Mouse (Mus musculus) liver, adult 2 months (tissue): ENCODE data around the gene Tmem130. TPM values are rescaled to one million over a fixed set of nuclear protein-coding genes. Genes with fewer than 3 reads are reported as not detected.
A peak's percentile ranks its signal among the peaks of the same experiment; 100 is the strongest.

ENCODE experiments used
- DNase-seq: peaks from one replicate; pipeline ENCODE4 v3.0.0-alpha.2; 2011; ENCODE audit warnings: low read depth, low spot score; ENCODE audit errors: extremely low read depth
- H3K27ac ChIP-seq: fragments of 200-500 bp; replicated peaks from 2 replicates; pipeline ENCODE4 v1.5.1; 2012; ENCODE audit warnings: low read depth, mild to moderate bottlenecking, control low read depth, inconsistent platforms, low read length; ENCODE audit not compliant: insufficient read depth
- H3K27me3 ChIP-seq: fragments of 200-500 bp; 2 replicates; pipeline ENCODE4 v1.6.1; 2012; ENCODE audit warnings: mild to moderate bottlenecking, moderate library complexity, low read length, inconsistent platforms; ENCODE audit not compliant: control insufficient read depth, insufficient read depth
- H3K36me3 ChIP-seq: fragments of 200-500 bp; 2 replicates; pipeline ENCODE4 v1.6.1; 2012; ENCODE audit warnings: low read length, inconsistent platforms; ENCODE audit not compliant: control insufficient read depth, insufficient read depth
- H3K4me1 ChIP-seq: fragments of 200-500 bp; 2 replicates; pipeline ENCODE4 v1.6.1; 2011; ENCODE audit warnings: low read length; ENCODE audit not compliant: control insufficient read depth, insufficient read depth
- H3K4me3 ChIP-seq: fragments of 200-500 bp; 2 replicates; pipeline ENCODE4 v1.5.1; 2011; ENCODE audit warnings: low read depth, mild to moderate bottlenecking, control low read depth, low read length, moderate library complexity; ENCODE audit not compliant: insufficient read depth
- H3K79me2 ChIP-seq: fragments of 200-500 bp; 2 replicates; pipeline ENCODE4 v1.6.1; 2012; ENCODE audit warnings: inconsistent platforms, mild to moderate bottlenecking, low read length, moderate library complexity; ENCODE audit not compliant: control insufficient read depth, insufficient read depth
- H3K9ac ChIP-seq: fragments of 200-500 bp; 2 replicates; pipeline ENCODE4 v1.6.1; 2012; ENCODE audit warnings: low read depth, mild to moderate bottlenecking, control low read depth, inconsistent platforms, low read length
- CTCF ChIP-seq: fragments of 200-500 bp; IDR thresholded peaks from 2 replicates; pipeline ENCODE4 v1.5.1; 2011; ENCODE audit warnings: low read depth, low read length, control low read depth
- POLR2A ChIP-seq: fragments of 200-500 bp; IDR thresholded peaks from 2 replicates; pipeline ENCODE4 v1.6.1; 2011; ENCODE audit warnings: low read length, control low read depth; ENCODE audit not compliant: insufficient read depth; ENCODE audit errors: extremely low read depth
- WGBS: fragments of 180-500 bp; shearing (Covaris S2); methylation state at CpG from one replicate; pipeline ENCODE4 v1.1.7; 2018; 5-methylcytosine and 5-hydroxymethylcytosine counted together
- polyA plus RNA-seq: library from polyadenylated mRNA; depleted of rRNA; stranded (reverse); fragments of >200 nt; gene quantifications from 2 replicates; pipeline ENCODE4 v1.2.3, GENCODE M21; 2012
- total RNA-seq: library from RNA; depleted of rRNA; stranded (reverse); fragments of >200 nt; gene quantifications from 2 replicates; pipeline ENCODE4 v1.2.3, GENCODE M21; 2014

Tmem130 gene
- total and polyA plus RNA-seq, 2 experiments: 0.04 TPM; not detected in 1

GRCm38 (mm10) chr5:144766646-144767045 lies 5.0 kb upstream of the Tmem130 start:
- H3K36me3 ChIP-seq: no peaks in the 10 kb centered on the region; the same call in 1 of the 2 replicates
- peaks cover 13% of the 10 kb centered on the region; the same call in 1 of the 2 replicates for H3K79me2 ChIP-seq
- DNase-seq: no peak
- H3K27ac ChIP-seq: no peak overlapping the region
- TF ChIP-seq POLR2A (no peak), CTCF (no peak)
- WGBS: 87% methylated on average over 11 of the region's 11 CpGs
- no peaks in the 10 kb centered on the region for H3K27me3 ChIP-seq
- H3K4me1 ChIP-seq: peaks cover 5% of the 10 kb centered on the region; the same call in 1 of the 2 replicates
- H3K4me3 ChIP-seq: no peak overlapping the region
- H3K9ac ChIP-seq: no peak overlapping the region

DNA sequence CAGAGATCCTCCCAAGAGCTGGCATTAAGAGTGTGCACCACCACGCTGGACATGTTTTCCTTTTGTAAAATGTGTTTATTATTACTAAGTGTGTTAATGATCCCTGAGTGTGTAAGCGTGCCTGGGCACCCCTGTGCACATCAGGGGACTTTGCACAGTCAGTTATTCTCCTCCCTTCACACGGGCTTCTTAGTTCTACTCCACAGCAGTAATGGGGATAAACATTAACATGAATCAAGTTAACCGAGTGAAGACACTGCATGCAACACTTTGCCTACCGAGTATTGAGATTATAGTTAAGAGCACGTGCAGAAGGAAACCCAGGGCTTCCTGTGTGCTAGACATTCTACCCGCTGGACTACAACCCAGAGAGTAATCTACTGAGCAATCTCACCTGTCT lies 4.4 kb upstream of the Tmem130 start:
- H3K9ac ChIP-seq: no peak overlapping the region
- DNase-seq: no peak
- peaks cover 13% of the 10 kb centered on the region; the same call in 1 of the 2 replicates for H3K79me2 ChIP-seq
- no peaks in the 10 kb centered on the region for H3K36me3 ChIP-seq
- no peak for TF ChIP-seq POLR2A
- TF ChIP-seq CTCF: no peak
- WGBS: 56% methylated on average over 7 of the region's 7 CpGs
- peaks cover 5% of the 10 kb centered on the region; the same call in 1 of the 2 replicates for H3K4me1 ChIP-seq
- H3K27me3 ChIP-seq: peaks cover 5% of the 10 kb centered on the region; the same call in 1 of the 2 replicates
- no peak overlapping the region for H3K4me3 ChIP-seq
- H3K27ac ChIP-seq: no peak overlapping the region

DNA sequence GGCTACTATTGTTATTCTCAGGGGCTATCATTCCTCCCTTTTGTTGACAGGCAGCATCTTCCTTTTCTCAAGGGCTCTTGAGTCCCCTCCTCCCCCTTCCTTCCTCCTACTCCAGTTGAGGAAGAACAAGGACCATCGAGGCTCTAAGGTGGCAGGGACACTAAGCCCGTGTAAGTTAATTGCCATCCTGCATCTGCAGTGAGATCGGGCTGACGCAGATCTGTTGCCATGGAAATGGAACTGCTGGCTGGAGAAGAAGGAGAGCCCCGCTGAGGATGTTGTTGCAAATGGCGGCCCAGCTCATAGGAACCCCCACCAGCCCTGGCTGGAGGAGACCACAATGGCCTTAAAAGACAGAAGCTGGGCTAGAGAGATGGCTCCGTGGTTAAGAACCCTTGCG lies 3.2 kb downstream of the Tmem130 start:
- 48% methylated on average over 8 of the region's 8 CpGs for WGBS

DNA sequence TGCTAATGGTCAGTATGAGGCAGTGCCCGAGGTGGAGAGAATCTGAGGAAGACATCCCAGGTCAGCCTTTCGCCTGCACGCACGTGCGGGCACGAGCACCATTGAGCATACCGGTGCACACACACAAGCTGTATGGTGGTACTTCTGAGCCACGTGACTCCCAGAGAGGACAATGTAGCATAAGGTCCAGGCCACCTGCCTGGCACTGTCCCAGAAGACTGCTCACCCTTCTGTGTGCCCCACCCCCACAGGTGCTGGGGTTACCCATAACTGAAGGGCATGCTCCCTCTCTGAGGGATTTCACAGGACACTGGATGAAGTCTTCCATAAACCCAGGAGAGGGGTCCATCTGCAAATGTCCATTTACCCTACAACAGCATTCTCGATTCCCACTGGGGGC lies 4.2 kb downstream of the Tmem130 start:
- no peak overlapping the region for H3K27ac ChIP-seq
- no peak overlapping the region for H3K4me3 ChIP-seq
- WGBS: 87% methylated on average over 9 of the region's 9 CpGs
- no peak for DNase-seq
- H3K9ac ChIP-seq: no peak overlapping the region
- no peaks in the 10 kb centered on the region for H3K4me1 ChIP-seq
- peaks cover 7% of the 10 kb centered on the region; the same call in 1 of the 2 replicates for H3K27me3 ChIP-seq
- TF ChIP-seq CTCF (no peak), POLR2A (no peak)
- no peaks in the 10 kb centered on the region for H3K79me2 ChIP-seq
- H3K36me3 ChIP-seq: no peaks in the 10 kb centered on the region

More for the DNA sequence above, 3.2 kb downstream of the Tmem130 start:
- no peaks in the 10 kb centered on the region for H3K36me3 ChIP-seq
- no peaks in the 10 kb centered on the region for H3K4me1 ChIP-seq
- H3K79me2 ChIP-seq: no peaks in the 10 kb centered on the region
- no peak for DNase-seq
- peaks cover 7% of the 10 kb centered on the region; the same call in 1 of the 2 replicates for H3K27me3 ChIP-seq
- no peak overlapping the region for H3K4me3 ChIP-seq
- H3K27ac ChIP-seq: no peak overlapping the region
- TF ChIP-seq POLR2A (no peak), CTCF (no peak)
- no peak overlapping the region for H3K9ac ChIP-seq

DNA sequence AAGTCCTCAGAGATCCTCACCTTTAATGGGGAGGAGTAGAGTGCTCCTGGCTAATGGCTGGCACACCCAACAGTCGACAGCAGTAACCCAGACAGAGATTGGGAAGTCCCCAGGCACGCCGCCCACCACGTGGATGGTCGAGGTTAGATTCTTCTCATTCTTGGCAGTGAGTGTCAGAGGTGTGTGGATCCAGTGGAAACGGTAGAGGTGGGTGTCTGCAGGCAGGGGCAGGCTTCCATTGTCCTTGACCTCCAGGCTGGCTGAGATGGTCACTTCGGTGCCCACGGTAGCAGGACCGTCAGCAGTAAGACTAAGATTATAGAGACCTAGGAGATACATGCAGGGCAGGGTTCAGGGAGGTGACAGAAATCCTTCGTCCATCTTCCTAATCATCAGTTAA lies 6.4 kb downstream of the Tmem130 start:
- Histone ChIP-seq H3K36me3 (no peaks in the 10 kb centered on the region), H3K9ac (no peak overlapping the region), H3K27me3 (no peaks in the 10 kb centered on the region), H3K4me1 (no peaks in the 10 kb centered on the region), H3K27ac (no peak overlapping the region), H3K4me3 (no peak overlapping the region), H3K79me2 (no peaks in the 10 kb centered on the region)
- no peak for DNase-seq
- WGBS: 42% methylated on average over 10 of the region's 10 CpGs
- TF ChIP-seq POLR2A (no peak), CTCF (no peak)

- no peaks in the 10 kb centered on the region for H3K4me1 ChIP-seq
- no peaks in the 10 kb centered on the region for H3K27me3 ChIP-seq
- H3K27ac ChIP-seq: no peak overlapping the region
- no peaks in the 10 kb centered on the region for H3K79me2 ChIP-seq
- peak; percentile 67 for DNase-seq
- no peak for TF ChIP-seq POLR2A
- TF ChIP-seq CTCF: peak; percentile 26; the same call in 1 of the 2 replicates
- H3K36me3 ChIP-seq: no peaks in the 10 kb centered on the region
- no peak overlapping the region for H3K4me3 ChIP-seq
- 44% methylated on average over 7 of the region's 7 CpGs for WGBS
- H3K9ac ChIP-seq: no peak overlapping the region
These were observed 8.6 kb downstream of the Tmem130 start for GRCm38 (mm10) chr5:144753041-144753440.
